Mouse (Mus musculus) T-cell, adult 2 months (primary cell): Measurements from ENCODE around the gene Olfml1.
A peak's percentile ranks its signal among the peaks of the same experiment; 100 is the strongest.

ENCODE experiments used
- DNase-seq: peaks from one replicate; pipeline ENCODE4 v3.0.0; 2022; ENCODE audit warnings: low spot score

Gene Olfml1

DNA sequence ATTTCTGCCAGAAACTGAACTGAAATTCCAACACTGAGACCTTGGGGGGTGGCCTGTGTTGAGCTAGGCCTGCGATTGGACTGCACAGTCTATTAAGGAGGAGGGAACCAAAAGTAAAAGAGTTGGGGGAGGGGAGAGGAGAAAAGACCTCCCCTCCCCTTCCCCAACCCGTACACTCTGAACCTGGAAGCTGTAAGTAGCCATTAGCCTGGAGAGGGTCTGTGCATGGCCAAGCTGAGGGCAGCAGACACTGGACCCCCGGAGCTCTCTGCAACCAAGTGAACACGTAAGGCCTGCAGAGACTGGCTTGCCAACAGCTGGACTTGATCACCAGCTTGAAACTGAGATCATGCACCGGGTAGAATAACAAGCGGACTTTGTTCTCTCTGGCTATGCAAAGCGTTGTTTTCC, at the start of gene Olfml1:
TSS of gene Olfml1 (plus strand) at position 186 of the 411 bp plus-strand sequence.
- DNase-seq, result no peak

DNA sequence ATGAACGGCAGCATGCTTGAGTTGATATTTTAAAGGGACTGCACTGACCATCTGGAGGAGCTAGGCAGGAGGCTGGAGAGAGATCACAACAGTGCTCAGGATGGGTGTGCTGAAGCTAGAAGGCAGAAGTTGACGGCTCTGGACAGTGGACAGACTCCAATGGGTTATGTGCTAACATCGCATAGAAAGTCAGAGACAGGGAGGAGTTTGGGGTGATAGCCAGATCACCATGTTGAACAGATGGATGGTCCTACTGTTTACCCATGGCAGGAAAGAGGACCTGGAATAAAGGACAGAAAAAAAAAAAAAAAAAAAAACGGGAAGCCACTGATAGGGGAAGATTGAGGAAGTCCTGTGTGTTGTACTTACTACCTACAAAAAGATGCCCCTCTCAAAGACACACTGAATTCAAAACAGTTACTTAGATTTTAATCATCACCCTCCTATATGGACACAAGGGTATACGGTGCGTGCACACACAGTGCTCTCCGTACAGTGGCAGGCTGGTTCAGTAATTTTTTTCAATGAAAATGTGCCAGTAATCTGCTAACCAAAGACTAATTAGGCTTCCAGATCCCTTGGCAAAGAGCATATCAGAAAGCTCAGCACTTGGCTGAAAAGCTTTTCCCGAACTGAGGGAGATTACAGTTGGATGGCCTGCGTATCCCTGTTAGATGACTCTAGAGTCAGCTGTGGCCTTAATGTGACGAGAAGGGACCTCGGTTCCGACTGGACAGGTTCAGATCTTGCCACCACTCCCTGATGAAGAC, 47.8 kb upstream of the Olfml1 start:
- no peak for DNase-seq

DNA sequence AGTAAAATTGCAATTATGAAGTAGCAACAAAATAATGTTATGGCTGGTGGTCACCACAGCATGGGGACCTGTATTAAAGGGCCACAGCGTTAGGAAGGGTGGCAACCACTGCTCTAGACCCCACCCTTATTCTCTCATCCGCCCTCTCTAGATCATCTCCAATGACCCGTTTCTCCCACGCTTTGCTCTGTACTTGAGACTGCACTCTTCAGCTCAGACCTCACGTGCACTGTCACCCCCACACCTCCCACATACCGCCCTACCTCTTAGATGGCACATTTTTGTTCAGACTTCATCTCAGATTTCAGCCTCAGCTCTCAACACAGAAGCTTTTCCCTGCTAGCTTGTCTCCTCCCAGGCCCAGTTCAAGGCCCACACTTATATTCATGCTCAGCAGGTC, 45.8 kb upstream of the Olfml1 start:
- DNase-seq, result no peak

DNA sequence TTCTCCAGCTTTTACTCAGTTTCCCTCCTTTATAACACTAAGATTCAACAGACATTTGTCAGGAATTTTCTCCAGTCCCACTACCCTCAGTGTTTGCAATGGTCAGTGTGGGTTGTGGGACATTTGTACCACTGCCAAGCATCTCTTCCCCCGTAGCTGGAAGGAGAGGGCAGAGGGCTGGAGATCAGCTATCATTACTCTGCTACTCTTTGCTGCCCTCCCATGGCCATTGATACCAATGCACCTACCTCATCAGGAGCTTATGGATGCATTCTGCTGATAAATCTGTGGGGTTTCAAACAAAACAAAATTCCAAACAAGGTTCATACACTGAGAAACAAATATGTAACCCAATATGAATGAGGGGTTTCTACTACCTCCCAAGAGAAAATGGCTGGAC, 40.9 kb upstream of the Olfml1 start:
- DNase-seq, result no peak

DNA sequence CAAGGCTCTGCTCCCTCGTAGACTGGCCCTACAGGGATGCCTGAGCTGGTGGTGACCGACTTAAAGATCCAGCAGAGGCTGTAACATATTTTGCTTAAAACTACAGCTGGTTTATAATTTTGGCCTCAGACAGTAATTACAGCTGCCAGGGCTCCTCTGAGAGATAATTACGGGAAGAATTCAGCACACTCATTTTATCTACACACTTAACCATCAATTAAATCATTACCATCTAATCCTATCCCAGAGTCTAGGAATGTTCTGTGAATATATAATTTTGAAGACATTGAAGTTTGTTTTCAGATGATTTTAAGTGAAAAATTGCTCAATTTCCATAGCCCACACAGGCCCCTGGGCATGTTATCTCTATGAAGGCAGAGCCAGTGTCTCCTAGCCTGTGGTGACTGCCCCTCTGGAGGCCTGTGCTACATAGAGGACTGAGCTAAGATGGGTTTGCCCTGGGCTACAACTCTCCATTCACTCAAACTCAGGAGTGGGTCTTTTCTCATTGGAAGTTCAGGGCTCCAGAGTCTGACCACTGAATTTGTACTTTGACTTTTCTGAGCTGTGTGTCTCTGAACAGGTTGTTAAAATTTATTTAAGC, 39.0 kb upstream of the Olfml1 start:
- no peak for DNase-seq

DNA sequence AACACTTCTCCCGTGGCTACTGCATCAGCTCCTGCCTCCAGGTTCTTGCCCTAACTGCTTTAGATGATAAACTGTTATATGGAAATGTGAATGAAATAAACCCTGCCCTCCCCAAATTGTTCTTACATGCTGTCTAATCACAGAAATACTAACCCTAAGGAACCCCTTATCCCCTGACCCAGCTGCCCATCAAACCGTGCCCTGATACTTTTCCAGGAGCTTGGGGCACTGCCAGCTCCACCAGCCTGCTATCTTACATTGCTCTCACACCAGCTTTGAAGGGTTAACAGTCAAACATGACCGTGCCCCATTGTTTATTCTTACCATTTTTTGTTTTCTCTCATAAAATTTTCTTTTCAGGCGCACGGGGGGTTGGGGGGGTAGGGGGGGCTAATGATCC, 37.9 kb upstream of the Olfml1 start:
- no peak for DNase-seq

DNA sequence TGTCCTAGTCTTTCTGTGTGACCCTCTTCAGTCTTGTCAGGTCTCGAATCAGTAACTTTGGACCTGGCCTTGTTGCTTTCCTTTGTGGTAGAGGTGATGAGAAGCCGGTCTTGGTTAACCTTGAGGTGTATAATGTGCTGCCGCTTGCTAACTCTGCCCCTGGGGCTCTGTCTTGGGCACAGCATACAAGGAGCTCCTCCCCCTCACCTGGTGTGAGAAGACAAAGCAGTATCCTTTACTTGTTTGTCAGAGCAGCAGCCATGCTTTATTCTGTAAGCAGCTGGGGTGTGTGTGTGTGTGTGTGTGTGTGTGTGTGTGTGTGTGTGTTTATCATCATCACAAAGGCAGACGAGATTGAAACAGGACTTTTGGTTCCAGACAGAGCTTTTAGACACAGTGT, 31.9 kb upstream of the Olfml1 start:
- no peak for DNase-seq

DNA sequence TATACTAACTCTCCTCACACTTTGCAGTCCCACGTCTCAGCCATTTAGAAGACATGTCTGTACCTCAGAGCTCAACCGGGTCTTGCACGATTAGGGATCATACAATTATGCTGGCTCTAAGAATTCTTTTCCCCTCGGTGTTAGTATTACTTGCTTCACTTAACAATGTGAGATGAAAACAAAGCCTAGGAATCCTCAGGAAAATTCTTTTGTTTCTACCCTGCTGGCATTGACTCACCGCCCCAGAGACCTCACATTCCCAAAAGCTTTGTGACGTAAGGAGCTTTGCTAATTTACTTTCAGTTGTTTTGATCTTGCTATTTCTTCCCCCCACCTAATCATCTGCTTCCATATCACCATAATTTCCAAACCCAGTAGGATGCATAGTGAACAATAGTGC, 30.7 kb upstream of the Olfml1 start:
- no peak for DNase-seq

DNA sequence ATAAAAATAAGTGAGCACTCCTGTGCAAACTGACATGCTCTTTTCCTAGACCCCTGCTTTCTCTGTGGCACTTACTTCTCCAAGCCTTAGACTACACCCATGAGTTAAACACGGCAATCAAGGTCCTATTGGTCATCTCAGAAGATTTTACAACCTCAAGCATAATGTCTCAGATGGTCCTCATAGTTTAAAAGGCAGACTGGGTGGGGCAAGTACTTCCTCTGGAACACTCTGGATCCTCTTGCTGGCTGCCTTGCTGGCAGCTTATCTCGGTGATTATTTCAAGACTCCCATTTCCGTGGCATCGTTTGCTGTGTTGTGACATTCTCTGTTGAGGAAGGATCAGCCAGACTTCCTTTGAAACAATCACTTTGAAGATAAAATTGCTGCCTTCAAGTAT, 27.2 kb upstream of the Olfml1 start:
- DNase-seq, result no peak

DNA sequence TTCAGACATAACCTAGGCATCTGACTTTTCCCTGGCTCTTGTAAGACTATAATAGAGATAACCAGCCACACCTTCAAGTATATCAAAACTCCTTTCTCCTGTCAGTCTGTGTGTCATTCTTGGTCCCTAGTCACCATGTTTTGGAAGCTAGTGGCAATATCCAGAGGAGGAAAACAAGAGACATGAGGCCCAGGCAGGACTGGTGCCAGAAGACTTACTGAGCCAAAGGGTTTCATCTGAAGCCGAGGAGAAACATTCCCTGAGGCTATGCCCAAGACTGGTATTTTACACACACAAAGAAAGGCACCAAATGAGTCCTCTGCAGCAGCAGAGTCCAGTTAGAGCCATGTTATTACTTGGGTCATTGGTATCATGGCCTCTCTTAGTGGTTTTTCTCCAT, 22.2 kb upstream of the Olfml1 start:
- no peak for DNase-seq

DNA sequence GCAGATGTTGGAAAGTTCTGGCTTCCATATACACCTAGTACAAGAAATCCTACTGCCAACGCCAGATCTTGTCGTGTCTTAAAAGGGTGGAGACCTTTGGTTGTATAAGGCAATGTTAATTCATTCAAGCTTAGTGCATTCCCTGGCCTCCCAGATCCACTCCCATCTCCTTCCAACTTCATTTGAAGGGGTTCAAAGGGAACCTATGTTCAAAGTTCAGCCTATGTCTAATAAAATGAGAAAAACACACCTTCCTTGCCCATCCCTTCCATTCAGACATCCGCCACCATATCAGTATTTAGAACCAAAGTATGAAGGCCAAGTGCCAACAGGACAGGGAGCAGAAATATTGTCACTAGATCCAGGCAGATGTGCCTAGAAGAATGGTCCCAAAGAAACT, 19.4 kb upstream of the Olfml1 start:
- no peak for DNase-seq

DNA sequence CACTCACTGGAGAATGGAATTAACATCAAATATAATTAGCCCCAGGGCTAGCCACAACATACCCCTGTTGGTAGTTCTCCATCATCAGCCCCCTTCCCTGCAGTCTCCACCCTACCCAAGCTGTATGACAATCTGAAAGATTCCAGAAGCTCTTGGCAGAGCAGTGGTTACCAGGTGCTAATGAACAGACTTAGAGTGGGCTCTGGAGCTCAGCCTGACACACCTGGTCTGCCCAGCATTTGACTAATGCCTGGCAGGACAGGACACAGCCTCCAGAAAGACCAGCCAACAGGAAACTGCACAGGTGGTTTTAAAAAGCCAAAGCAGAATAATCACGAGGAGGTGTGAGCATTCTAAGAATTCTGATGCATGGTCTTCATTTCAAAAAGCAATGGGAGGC, 13.8 kb upstream of the Olfml1 start:
- no peak for DNase-seq

DNA sequence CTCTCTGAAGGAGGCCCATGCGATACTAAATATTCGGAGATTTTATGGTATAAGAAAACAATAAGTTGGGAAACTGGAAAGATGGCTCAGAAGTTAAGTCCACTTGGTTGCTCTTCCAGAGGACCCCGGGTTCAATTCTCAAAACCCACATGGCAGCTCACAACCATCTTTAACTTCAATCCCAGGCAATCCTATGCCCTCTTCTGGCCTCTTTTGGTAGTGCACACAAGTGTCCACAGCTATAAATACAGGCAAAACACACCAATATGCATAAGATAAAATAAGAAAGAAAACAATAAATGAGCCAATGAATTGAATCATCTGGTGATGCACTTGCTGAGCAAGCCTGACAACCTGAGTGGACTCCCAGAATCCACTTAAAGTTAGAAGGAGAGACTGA, 11.3 kb upstream of the Olfml1 start:
- no peak for DNase-seq

DNA sequence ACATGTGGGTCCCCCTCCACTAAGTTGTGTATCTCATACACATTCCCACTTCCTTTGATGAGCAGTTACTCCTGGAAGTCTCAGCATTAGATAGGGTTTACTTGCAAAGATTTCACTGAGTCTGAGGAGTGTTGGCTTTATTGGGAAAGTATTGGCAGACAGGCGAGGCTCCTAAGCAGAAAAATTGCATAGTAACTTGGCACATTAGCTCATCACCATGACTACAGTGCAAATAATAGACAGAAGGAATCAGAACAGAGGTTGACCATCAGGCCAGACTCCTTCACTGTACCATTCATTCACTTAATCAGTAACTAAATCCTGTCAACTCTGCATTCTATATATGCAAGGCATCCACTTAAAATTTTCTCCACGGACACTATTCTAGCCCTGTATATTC, 6.6 kb upstream of the Olfml1 start:
- DNase-seq, result no peak

DNA sequence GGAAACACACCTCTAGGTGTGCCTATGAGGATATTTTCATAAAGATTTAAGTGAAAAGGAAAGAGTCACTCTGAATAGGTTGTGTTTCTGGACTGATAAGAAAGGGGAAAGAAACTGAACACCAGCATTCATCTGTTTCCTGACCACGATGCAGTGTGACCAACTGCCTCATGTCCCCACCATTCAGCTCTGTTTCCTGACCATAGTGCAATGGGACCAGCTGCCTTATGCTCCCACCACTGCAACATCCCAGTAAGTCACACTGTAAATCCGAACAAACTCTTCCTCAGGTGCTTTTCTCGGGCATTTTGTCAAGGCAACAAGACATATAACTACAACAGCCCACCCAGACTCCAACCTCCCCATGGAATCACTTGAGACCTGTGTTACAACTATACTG, 5.7 kb upstream of the Olfml1 start:
- DNase-seq, result no peak

DNA sequence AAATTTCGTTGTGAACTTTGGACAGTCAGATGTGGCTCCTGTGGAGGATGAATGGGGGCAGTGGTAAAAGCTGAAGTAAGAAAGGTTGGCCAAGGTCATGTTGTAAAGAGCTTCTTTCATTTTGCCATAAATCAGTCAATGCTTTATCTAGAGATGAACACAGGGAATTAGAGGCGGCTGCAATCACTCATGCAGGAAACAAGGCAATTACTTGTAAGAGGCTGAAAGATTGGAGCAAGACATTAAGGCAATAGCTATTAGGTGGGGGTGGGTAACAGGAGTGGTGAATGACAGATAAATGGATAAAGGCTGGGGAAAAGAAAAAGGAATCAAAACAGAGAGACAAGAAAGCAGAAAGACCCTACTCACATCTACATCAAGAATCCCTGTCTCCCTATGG, 3.5 kb upstream of the Olfml1 start:
- no peak for DNase-seq

DNA sequence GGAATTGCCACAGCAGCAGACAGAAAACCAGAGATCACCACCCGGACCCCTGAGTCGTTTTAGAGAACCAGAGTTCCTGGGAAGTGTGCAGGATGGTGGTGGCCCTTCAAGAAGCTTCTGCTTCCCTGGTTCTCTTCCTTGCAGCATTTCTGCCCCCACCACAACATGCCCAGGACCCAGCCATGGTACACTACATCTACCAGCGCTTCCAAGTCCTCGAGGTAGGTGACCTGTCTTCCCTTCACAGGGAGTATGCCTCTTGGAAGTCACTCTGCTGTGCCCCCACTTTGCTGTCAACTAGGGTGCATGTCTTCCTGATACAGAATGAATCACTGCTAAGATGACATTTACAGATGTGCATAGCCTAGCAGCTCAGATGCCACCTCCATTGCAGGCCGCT, 428 bp downstream of the Olfml1 start:
- DNase-seq, result no peak

DNA sequence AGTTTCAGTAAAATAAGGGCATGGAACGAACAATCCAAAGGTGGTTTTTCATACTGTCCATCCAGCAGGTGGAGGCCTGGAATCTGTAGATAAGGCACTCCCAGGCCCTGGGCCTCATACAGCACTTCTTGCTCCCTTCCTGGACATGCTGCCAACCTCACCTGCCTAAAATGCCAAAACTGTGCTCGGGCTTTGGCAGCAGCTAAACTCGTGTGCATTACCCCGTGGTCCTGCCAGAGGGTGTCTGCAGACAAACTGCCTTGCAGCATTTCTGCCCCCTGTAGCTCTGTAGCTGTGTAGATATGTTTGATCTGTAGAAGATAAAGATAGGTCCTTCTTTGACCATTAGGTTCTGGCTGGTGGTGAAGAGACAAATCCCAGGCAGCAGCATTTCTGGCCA, 1.7 kb downstream of the Olfml1 start:
- no peak for DNase-seq

DNA sequence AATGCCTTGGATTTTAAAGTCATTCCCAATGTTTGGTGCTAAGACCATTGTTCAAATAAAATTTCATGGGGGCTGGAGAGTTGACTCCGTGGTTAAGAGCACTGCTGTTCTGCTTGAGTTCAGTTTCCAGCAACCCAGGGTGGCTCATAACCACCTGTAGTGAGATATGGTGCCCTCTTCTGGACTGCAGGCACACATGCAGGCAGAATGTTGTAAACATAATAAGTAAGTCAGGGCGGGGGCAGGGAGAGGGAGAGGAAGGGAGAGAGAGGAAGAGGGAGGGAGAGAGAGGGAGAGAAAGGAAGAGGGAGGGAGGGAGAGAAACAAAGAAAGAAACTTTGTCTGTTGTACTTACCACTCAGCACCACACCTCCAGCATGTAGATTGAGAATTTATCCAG, 6.6 kb downstream of the Olfml1 start:
- no peak for DNase-seq

DNA sequence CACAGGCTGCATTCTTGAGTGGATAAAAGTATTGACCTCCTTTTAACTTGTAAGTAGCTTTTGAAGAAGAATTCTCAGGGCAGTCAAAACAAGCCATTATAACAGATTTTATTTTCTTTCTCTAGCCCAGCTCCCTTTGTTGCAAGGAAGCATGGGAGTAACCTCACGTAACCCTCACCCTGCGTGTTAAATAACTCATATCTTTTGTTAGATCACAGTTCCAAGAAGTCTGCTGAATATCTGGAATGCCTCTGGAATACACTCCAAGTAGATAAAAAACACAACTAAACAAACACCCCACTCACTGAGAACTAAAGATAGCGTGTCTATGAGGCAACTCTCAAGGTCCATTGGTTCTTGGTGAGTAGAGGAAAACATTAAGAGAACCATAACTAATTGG, 7.0 kb downstream of the Olfml1 start:
- no peak for DNase-seq

DNA sequence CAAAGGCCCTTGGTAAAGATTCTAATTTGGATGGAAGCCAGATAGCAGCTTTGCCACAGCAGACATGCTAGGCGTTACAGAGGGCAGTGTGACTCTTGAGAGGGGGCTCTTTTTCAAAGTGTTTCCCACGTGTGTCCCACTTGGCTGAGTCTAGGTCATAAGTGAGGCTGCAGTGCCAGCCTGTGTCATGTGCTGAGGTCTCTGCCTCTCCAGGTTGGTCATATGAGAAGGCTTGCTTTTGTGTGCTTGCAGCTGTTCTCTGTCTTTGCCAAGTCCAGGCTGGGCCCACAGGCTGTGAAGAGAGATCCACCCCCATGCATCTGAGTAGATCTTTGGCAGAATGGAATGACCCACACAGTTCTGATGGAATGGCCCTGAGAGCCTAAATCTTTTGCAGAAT, 25.4 kb downstream of the Olfml1 start:
- DNase-seq, result no peak

DNA sequence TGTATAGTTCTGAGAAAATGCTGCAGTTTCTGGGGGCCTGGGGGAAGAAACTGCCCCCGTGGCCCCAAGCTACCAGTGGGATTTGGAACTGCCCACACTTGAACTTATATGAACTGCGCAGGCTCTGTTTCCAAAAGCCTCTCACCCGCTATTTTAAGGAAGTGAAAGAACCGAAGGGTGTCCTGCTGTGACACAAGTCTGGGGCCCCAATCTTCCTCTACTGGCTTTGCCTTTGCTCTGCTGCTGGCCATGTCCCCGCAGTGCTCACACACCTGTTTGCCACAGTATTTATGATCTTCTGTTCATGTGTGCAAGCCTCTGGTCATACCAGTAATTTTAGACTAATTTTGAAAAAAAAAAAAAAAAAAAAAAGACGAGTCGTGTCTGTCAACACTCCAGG, 26.7 kb downstream of the Olfml1 start:
- DNase-seq, result no peak

DNA sequence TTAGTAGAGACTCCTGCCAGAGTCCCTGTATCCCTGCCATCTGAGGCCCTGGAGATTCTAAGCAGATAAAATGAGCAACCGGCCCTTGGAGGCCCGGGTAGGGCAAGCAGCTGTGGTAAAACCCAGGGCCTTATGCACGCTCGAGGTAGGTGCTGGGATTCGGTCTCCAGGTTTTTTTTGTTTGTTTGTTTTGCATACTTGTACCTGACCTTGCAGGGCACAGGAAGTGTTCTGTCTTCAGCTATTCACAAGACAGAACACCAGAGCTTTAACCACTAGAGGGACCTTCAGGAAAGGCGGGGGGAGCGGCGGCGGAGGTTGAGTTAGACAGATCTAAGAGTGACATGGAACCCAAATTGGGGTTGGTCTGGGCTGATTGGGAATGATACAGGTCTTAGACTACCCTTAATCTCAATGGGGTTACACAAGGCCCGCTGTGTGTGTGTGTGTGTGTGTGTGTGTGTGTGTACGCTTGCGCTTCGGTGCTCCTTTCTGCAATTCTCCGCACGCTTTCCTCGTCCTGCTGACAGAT, 27.1 kb downstream of the Olfml1 start:
- DNase-seq, result peak; percentile 31

DNA sequence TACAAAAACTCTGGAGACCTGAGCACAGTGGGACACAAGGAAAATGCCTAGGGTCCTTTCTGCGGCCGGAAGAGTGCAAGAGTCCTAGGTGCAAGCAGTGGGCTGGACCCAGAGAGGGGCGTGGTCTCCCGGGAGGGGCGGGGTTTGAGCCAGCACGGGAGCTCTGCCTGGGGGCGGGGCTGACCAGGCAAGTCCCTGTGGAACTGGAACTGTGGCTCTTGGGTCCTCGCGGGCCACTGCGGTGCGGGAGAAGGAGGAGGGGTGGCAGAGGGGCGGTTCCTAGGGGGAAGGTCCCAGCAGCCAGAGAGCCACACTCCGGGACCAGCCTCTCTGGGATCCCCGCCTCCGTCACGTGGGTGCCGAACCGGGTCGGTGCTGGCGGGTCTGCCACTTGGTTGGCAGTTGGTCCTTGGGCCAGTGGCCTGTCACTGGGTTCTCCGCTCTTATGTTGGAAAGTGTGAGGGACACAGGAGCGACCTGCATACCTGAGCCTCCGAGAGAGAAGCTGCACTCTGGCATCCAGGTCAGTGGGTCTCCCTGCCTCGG, 27.7 kb downstream of the Olfml1 start, which contains the start of gene Ppfibp2:
TSS of gene Ppfibp2 (plus strand) at position 351 of the 546 bp plus-strand sequence.
- peak; percentile 49 for DNase-seq
